Mouse (Mus musculus) limb, embryonic 14.5 days (tissue): ENCODE data around the gene Galr2. TPM values are rescaled to one million over a fixed set of nuclear protein-coding genes. Genes with fewer than 3 reads are reported as not detected.
A peak's percentile ranks its signal among the peaks of the same experiment; 100 is the strongest.

Experiments used
- ATAC-seq: fragments of 200-750 bp; cut with Nextera tagmentation; 2 replicates; pipeline ENCODE4 v1.8.0; 2017; ENCODE audit warnings: low read depth, moderate number of reproducible peaks, moderate TSS enrichment; ENCODE audit not compliant: low FRiP score
- DNase-seq: peaks from one replicate; pipeline ENCODE4 v3.0.0-alpha.2; 2015; ENCODE audit warnings: low spot score
- H3K27ac ChIP-seq: fragments of 300-500 bp; sonication (generic); replicated peaks from 2 replicates; pipeline ENCODE4 v1.5.1; 2014; ENCODE audit warnings: low read depth, mild to moderate bottlenecking, low read length, moderate library complexity, mixed read lengths
- H3K27me3 ChIP-seq: fragments of 300-500 bp; sonication (generic); 2 replicates; pipeline ENCODE4 v1.6.1; 2014; ENCODE audit warnings: low read length, mixed read lengths; ENCODE audit not compliant: control insufficient read depth, insufficient read depth
- H3K36me3 ChIP-seq: fragments of 300-500 bp; sonication (generic); 2 replicates; pipeline ENCODE4 v1.6.1; 2014; ENCODE audit warnings: mild to moderate bottlenecking, low read length, moderate library complexity, mixed read lengths; ENCODE audit not compliant: control insufficient read depth, insufficient read depth
- H3K4me1 ChIP-seq: fragments of 300-500 bp; sonication (generic); 2 replicates; pipeline ENCODE4 v1.6.1; 2014; ENCODE audit warnings: antibody characterized with exemption, low read length, mixed read lengths; ENCODE audit not compliant: control insufficient read depth, insufficient read depth
- H3K4me2 ChIP-seq: fragments of 300-500 bp; sonication (generic); replicated peaks from 2 replicates; pipeline ENCODE4 v1.6.1; 2014; ENCODE audit warnings: low read depth, mild to moderate bottlenecking, low read length, moderate library complexity; ENCODE audit not compliant: severe bottlenecking
- H3K4me3 ChIP-seq: fragments of 300-500 bp; sonication (generic); replicated peaks from 2 replicates; pipeline ENCODE4 v1.5.1; 2014; ENCODE audit warnings: low read length
- H3K9ac ChIP-seq: fragments of 300-500 bp; sonication (generic); 2 replicates; pipeline ENCODE4 v1.6.1; 2014; ENCODE audit warnings: mild to moderate bottlenecking, low read depth, low read length, moderate library complexity; ENCODE audit not compliant: severe bottlenecking
- H3K9me3 ChIP-seq: fragments of 300-500 bp; sonication (generic); 2 replicates; pipeline ENCODE4 v1.6.1; 2016; ENCODE audit warnings: low read length; ENCODE audit not compliant: control insufficient read depth
- POLR2A ChIP-seq: fragments of 200-500 bp; IDR thresholded peaks from 2 replicates; pipeline ENCODE4 v1.8.0; 2012; ENCODE audit warnings: inconsistent platforms, mild to moderate bottlenecking, moderate library complexity, borderline replicate concordance; ENCODE audit not compliant: insufficient read depth, insufficient read length; ENCODE audit errors: extremely low read depth
- WGBS: fragments of 180-500 bp; shearing (Covaris S2); extraction: QIAGEN DNeasy Blood & Tissue Kit; methylation state at CpG from one replicate; pipeline ENCODE4 v1.1.7; 2014; 5-methylcytosine and 5-hydroxymethylcytosine counted together
- polyA plus RNA-seq, 2 experiments: library from polyadenylated mRNA; depleted of rRNA in 1 of 2; stranded (reverse) in 1 of 2; unstranded in 1 of 2; fragments of >200 nt; fragmentation: Nextera tagmentation in 1 of 2; extraction: Ambion mirVana in 1 of 2; gene quantifications; 2 replicates each; pipeline versions ENCODE4 v1.2.1 to v1.2.3; 2012 to 2014

Gene Galr2
- polyA plus RNA-seq, 2 experiments: 0.24 to 0.37 TPM

GRCm38 (mm10) chr11:116260259-116260658, 20.5 kb upstream of the Galr2 start:
- no peak for TF ChIP-seq POLR2A
- Histone ChIP-seq H3K27me3 (no peaks in the 10 kb centered on the region), H3K36me3 (peaks cover 94% of the 10 kb centered on the region), H3K4me3 (no peak overlapping the region), H3K9ac (no peak overlapping the region), H3K9me3 (no peaks in the 10 kb centered on the region), H3K4me1 (no peaks in the 10 kb centered on the region), H3K4me2 (no peak overlapping the region), H3K27ac (no peak overlapping the region)
- WGBS: 72% methylated on average over 7 of the region's 7 CpGs
- DNase-seq (no peak), ATAC-seq (no peak)

GRCm38 (mm10) chr11:116265352-116265751, 15.4 kb upstream of the Galr2 start:
- Histone ChIP-seq H3K4me1 (no peaks in the 10 kb centered on the region), H3K9me3 (no peaks in the 10 kb centered on the region), H3K27me3 (no peaks in the 10 kb centered on the region), H3K27ac (no peak overlapping the region), H3K36me3 (peaks cover 99% of the 10 kb centered on the region), H3K9ac (no peak overlapping the region), H3K4me3 (no peak overlapping the region), H3K4me2 (no peak overlapping the region)
- ATAC-seq (no peak), DNase-seq (no peak)
- whole genome bisulfite sequencing: 92% methylated on average over 11 of the region's 11 CpGs
- no peak for TF ChIP-seq POLR2A

- Histone ChIP-seq H3K27me3 (no peaks in the 10 kb centered on the region), H3K4me2 (no peak overlapping the region), H3K4me1 (no peaks in the 10 kb centered on the region), H3K9ac (no peak overlapping the region), H3K27ac (no peak overlapping the region), H3K9me3 (no peaks in the 10 kb centered on the region), H3K36me3 (peaks cover 99% of the 10 kb centered on the region), H3K4me3 (no peak overlapping the region)
- ATAC-seq (no peak), DNase-seq (no peak)
- 94% methylated on average over 4 of the region's 4 CpGs for WGBS
- TF ChIP-seq POLR2A: no peak
Observed at GRCm38 (mm10) chr11:116265850-116266249, 14.9 kb upstream of the Galr2 start.

GRCm38 (mm10) chr11:116267637-116268036, 13.1 kb upstream of the Galr2 start:
- Histone ChIP-seq H3K4me2 (no peak overlapping the region), H3K4me3 (no peak overlapping the region), H3K4me1 (peaks cover 4% of the 10 kb centered on the region; the same call in 1 of the 2 replicates), H3K9me3 (no peaks in the 10 kb centered on the region), H3K36me3 (peaks cover 94% of the 10 kb centered on the region), H3K27me3 (no peaks in the 10 kb centered on the region), H3K27ac (no peak overlapping the region), H3K9ac (no peak overlapping the region)
- ATAC-seq (no peak), DNase-seq (no peak)
- 85% methylated on average over 8 of the region's 8 CpGs for WGBS
- no peak for TF ChIP-seq POLR2A

GRCm38 (mm10) chr11:116268313-116268712, 12.4 kb upstream of the Galr2 start:
- DNase-seq (no peak), ATAC-seq (no peak)
- Histone ChIP-seq H3K36me3 (peaks cover 87% of the 10 kb centered on the region), H3K27ac (no peak overlapping the region), H3K4me2 (no peak overlapping the region), H3K27me3 (no peaks in the 10 kb centered on the region), H3K9me3 (no peaks in the 10 kb centered on the region), H3K4me1 (peaks cover 5% of the 10 kb centered on the region; the same call in 1 of the 2 replicates), H3K9ac (no peak overlapping the region), H3K4me3 (no peak overlapping the region)
- no peak for TF ChIP-seq POLR2A
- WGBS: 87% methylated on average over 6 of the region's 6 CpGs

GRCm38 (mm10) chr11:116269560-116269959, 11.2 kb upstream of the Galr2 start:
- TF ChIP-seq POLR2A: no peak
- H3K9me3 ChIP-seq: no peaks in the 10 kb centered on the region
- H3K4me3 ChIP-seq: no peak overlapping the region
- H3K36me3 ChIP-seq: peaks cover 75% of the 10 kb centered on the region
- no peaks in the 10 kb centered on the region for H3K27me3 ChIP-seq
- 93% methylated on average over 8 of the region's 8 CpGs for WGBS
- H3K27ac ChIP-seq: no peak overlapping the region
- ATAC-seq (no peak), DNase-seq (peak; percentile 46)
- no peak overlapping the region for H3K9ac ChIP-seq
- H3K4me2 ChIP-seq: no peak overlapping the region
- H3K4me1 ChIP-seq: peaks cover 6% of the 10 kb centered on the region
